Mouse (Mus musculus): ENCODE measurements around the gene Cryz.

Cryz gene

GRCm38 (mm10) chr3:154596488-154596933 is at the start of gene Cryz:
Cryz (plus strand) TSS chr3:154596711.
- Histone ChIP-seq H3K36me3 (ENCODE audit: control insufficient read depth, insufficient read depth, low read length, poor library complexity, severe bottlenecking) (peaks cover 2% of the 10 kb centered on the region), H3K27me3 (ENCODE audit: control insufficient read depth, insufficient read depth, low read length, poor library complexity, severe bottlenecking) (no peaks in the 10 kb centered on the region)
- peak; percentile 89 for DNase-seq (ENCODE audit: low read depth, low spot score)

- Histone ChIP-seq H3K27me3 (ENCODE audit: control insufficient read depth, insufficient read depth, low read length, poor library complexity, severe bottlenecking) (no peaks in the 10 kb centered on the region), H3K36me3 (ENCODE audit: control insufficient read depth, insufficient read depth, low read length, poor library complexity, severe bottlenecking) (no peaks in the 10 kb centered on the region)
- no peak for DNase-seq (ENCODE audit: low read depth, low spot score)
These were observed 48.7 kb upstream of the Cryz start for GRCm38 (mm10) chr3:154547549-154548426.

DNA sequence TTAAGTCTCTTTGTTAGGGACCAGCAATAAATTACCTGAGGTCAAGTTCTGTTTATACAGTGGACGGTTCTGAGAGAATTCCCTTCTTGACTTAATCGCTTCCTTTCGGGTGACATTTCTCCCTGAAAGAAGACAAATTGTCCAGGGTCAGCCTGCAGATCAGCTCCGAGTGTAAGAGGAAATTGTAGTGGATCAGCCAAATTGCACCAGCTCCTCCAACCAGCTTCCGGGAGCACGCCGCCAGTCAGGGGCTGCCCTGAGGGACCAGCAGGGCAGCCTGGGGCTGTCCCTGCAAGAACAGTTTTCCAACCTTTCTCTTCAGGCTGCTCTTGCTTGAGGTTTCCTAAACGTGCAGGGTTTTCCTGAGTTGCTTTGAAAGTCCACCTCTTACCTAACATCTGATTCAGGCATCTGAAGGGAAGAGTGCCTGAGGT is 47.6 kb upstream of the Cryz start:
- Histone ChIP-seq H3K27me3 (ENCODE audit: control insufficient read depth, insufficient read depth, low read length, poor library complexity, severe bottlenecking) (no peaks in the 10 kb centered on the region), H3K36me3 (ENCODE audit: control insufficient read depth, insufficient read depth, low read length, poor library complexity, severe bottlenecking) (no peaks in the 10 kb centered on the region)
- no peak for DNase-seq (ENCODE audit: low read depth, low spot score)

GRCm38 (mm10) chr3:154550326-154551034 is 46.0 kb upstream of the Cryz start:
- Histone ChIP-seq H3K27me3 (ENCODE audit: control insufficient read depth, insufficient read depth, low read length, poor library complexity, severe bottlenecking) (no peaks in the 10 kb centered on the region), H3K36me3 (ENCODE audit: control insufficient read depth, insufficient read depth, low read length, poor library complexity, severe bottlenecking) (no peaks in the 10 kb centered on the region)

DNA sequence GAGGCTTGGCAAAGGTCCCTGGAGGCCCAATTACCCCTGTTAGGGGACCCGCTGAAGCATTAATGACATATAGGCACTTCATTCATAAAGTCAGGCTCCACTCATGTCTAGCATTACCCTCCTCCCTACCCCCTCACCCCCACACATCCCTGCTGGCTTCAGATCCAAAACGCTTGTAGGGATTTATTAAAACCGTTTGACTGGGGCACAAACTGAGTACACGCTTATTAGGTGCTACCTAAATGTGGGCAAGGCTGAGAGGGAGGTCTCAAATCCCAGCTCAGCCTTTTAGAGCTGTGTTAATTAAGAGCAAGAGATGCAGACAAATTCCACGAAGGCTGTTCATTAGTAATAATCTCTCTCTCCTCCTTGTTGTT is 45.5 kb upstream of the Cryz start:
- no peaks in the 10 kb centered on the region for H3K27me3 ChIP-seq (ENCODE audit: control insufficient read depth, insufficient read depth, low read length, poor library complexity, severe bottlenecking)

More at GRCm38 (mm10) chr3:154550326-154551034, 46.0 kb upstream of the Cryz start:
- DNase-seq (ENCODE audit: low read depth, low spot score) = no peak

GRCm38 (mm10) chr3:154562192-154562591 is 34.3 kb upstream of the Cryz start:
- no peaks in the 10 kb centered on the region for H3K36me3 ChIP-seq (ENCODE audit: control insufficient read depth, insufficient read depth, low read length, poor library complexity, severe bottlenecking)
- DNase-seq (ENCODE audit: low read depth, low spot score) = no peak
- H3K27me3 ChIP-seq (ENCODE audit: control insufficient read depth, insufficient read depth, low read length, poor library complexity, severe bottlenecking) = no peaks in the 10 kb centered on the region

More for the DNA sequence above, 45.5 kb upstream of the Cryz start:
- no peaks in the 10 kb centered on the region for H3K36me3 ChIP-seq (ENCODE audit: control insufficient read depth, insufficient read depth, low read length, poor library complexity, severe bottlenecking)
- DNase-seq (ENCODE audit: low read depth, low spot score) = no peak

- no peaks in the 10 kb centered on the region for H3K36me3 ChIP-seq (ENCODE audit: control insufficient read depth, insufficient read depth, low read length, poor library complexity, severe bottlenecking)
- no peak for DNase-seq (ENCODE audit: low read depth, low spot score)
- H3K27me3 ChIP-seq (ENCODE audit: control insufficient read depth, insufficient read depth, low read length, poor library complexity, severe bottlenecking) = no peaks in the 10 kb centered on the region
These were observed 31.1 kb upstream of the Cryz start for GRCm38 (mm10) chr3:154565437-154565836.

DNA sequence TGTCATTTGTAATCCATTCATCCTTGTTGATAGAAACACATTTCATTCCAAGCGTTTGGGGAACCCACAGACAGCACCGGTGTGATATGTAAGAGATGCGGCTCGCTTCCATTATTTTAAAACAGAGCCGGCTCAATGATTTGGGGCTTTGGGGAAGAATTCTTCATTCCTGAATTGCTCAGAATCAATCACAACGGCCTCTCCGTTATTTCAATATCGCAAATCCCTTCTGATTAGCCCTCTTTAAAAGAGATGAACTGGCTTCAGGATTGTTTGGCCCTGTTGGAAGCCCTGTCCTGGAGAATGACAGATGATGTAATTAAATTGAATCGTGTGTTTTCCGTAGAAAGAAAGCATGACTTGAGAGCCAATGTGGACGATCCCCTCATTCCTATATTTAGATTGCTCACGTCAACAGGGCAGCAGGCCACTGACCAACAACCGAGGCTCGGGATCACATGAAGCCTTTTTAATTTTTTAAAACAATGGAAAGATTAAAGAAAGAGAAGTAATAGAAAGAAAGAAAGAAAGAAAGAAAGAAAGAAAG is 26.4 kb upstream of the Cryz start:
- DNase-seq (ENCODE audit: low read depth, low spot score) = no peak
- Histone ChIP-seq H3K27me3 (ENCODE audit: control insufficient read depth, insufficient read depth, low read length, poor library complexity, severe bottlenecking) (no peaks in the 10 kb centered on the region), H3K36me3 (ENCODE audit: control insufficient read depth, insufficient read depth, low read length, poor library complexity, severe bottlenecking) (no peaks in the 10 kb centered on the region)

- no peak for DNase-seq (ENCODE audit: low read depth, low spot score)
- Histone ChIP-seq H3K36me3 (ENCODE audit: control insufficient read depth, insufficient read depth, low read length, poor library complexity, severe bottlenecking) (no peaks in the 10 kb centered on the region), H3K27me3 (ENCODE audit: control insufficient read depth, insufficient read depth, low read length, poor library complexity, severe bottlenecking) (no peaks in the 10 kb centered on the region)
These were observed 25.7 kb upstream of the Cryz start for GRCm38 (mm10) chr3:154570786-154571185.

DNA sequence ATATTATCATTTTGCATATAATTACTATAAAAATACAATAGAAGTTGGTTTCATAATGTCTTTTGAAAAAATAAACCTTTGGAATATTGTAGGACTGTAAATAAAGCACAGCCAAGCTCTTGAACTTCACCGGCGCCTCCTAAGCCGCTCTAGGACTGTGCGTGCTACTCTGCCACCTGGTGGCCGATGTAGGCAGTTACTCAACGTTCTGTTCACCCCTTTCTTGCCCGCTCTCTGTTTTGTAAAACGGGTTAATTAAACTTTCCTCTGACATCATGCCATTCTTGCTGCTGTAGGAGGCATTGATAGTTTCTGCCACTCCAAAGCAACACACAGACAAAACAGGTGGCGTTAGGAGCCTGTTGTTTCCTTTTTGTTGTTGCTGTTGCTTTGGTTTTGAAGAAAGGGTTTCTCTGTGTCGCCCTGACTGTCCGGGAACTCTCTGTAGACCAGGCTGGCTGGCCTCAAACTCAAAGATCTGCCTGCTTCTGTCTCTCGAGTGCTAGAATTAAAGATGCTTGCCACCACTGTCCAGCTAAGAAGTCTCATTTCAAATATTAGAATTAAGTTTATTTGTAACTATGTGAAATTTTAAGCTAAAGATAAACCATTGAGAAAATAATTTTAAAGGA is 24.1 kb upstream of the Cryz start:
- H3K36me3 ChIP-seq (ENCODE audit: control insufficient read depth, insufficient read depth, low read length, poor library complexity, severe bottlenecking) = 0 out of 2 replicates have a peak, but pooled peaks cover 1% of the 10 kb centered on the region
- H3K27me3 ChIP-seq (ENCODE audit: control insufficient read depth, insufficient read depth, low read length, poor library complexity, severe bottlenecking) = no peaks in the 10 kb centered on the region
- peak; percentile 67 for DNase-seq (ENCODE audit: low read depth, low spot score)

- no peak for DNase-seq (ENCODE audit: low read depth, low spot score)
- no peaks in the 10 kb centered on the region for H3K27me3 ChIP-seq (ENCODE audit: control insufficient read depth, insufficient read depth, low read length, poor library complexity, severe bottlenecking)
- H3K36me3 ChIP-seq (ENCODE audit: control insufficient read depth, insufficient read depth, low read length, poor library complexity, severe bottlenecking) = 0 out of 2 replicates have a peak, but pooled peaks cover 1% of the 10 kb centered on the region
These were observed 22.8 kb upstream of the Cryz start for GRCm38 (mm10) chr3:154573666-154574065.

- DNase-seq (ENCODE audit: low read depth, low spot score) = no peak
- 0 out of 2 replicates have a peak, but pooled peaks cover 1% of the 10 kb centered on the region for H3K36me3 ChIP-seq (ENCODE audit: control insufficient read depth, insufficient read depth, low read length, poor library complexity, severe bottlenecking)
These were observed 18.6 kb upstream of the Cryz start for GRCm38 (mm10) chr3:154577895-154578294.

GRCm38 (mm10) chr3:154584351-154584750 is 12.2 kb upstream of the Cryz start:
- no peak for DNase-seq (ENCODE audit: low read depth, low spot score)
- H3K36me3 ChIP-seq (ENCODE audit: control insufficient read depth, insufficient read depth, low read length, poor library complexity, severe bottlenecking) = no peaks in the 10 kb centered on the region
- no peaks in the 10 kb centered on the region for H3K27me3 ChIP-seq (ENCODE audit: control insufficient read depth, insufficient read depth, low read length, poor library complexity, severe bottlenecking)

More at GRCm38 (mm10) chr3:154577895-154578294, 18.6 kb upstream of the Cryz start:
- no peaks in the 10 kb centered on the region for H3K27me3 ChIP-seq (ENCODE audit: control insufficient read depth, insufficient read depth, low read length, poor library complexity, severe bottlenecking)

DNA sequence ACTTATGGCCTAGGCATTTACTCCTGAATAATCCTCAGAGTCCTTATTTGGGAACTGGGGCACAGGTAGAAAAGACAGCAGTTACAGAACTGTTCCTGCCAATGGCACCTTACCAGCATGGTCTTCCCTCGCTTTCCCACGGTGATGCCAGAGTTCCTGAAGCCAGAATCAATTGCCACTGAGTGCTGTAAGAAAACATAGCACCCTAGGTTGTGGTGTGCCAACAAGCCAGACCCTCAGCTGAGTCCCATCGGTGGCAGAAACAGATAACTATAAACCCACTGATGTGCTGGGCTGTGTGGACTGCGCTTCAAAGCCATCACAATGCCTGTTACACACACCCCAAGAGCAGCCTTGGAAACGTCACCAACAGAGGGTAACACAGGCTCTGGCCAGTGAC is 5.5 kb upstream of the Cryz start:
- Histone ChIP-seq H3K36me3 (ENCODE audit: control insufficient read depth, insufficient read depth, low read length, poor library complexity, severe bottlenecking) (peaks cover 2% of the 10 kb centered on the region), H3K27me3 (ENCODE audit: control insufficient read depth, insufficient read depth, low read length, poor library complexity, severe bottlenecking) (no peaks in the 10 kb centered on the region)
- no peak for DNase-seq (ENCODE audit: low read depth, low spot score)

Data from splenic B cell, adult 2 months (primary cell).